Mouse (Mus musculus) hindbrain, embryonic 11.5 days (tissue): ENCODE measurements around the gene Slc17a7. TPM values are rescaled to one million over a fixed set of nuclear protein-coding genes. Genes with fewer than 3 reads are reported as not detected.

Experiments
- ATAC-seq: fragments of 200-750 bp; cut with Nextera tagmentation; 2 replicates; pipeline ENCODE4 v1.8.0; 2017; ENCODE audit warnings: mild to moderate bottlenecking, moderate TSS enrichment, moderate library complexity; ENCODE audit not compliant: low FRiP score
- DNase-seq: peaks from one replicate; pipeline ENCODE4 v3.0.0-alpha.2; 2015; ENCODE audit warnings: low spot score
- H3K27ac ChIP-seq: fragments of 300-500 bp; sonication (generic); 2 replicates; pipeline ENCODE4 v1.5.1; 2014; ENCODE audit warnings: mild to moderate bottlenecking, low read depth, low read length
- H3K27me3 ChIP-seq: fragments of 300-500 bp; sonication (generic); 2 replicates; pipeline ENCODE4 v1.6.1; 2014; ENCODE audit warnings: mild to moderate bottlenecking, low read length, moderate library complexity, mixed read lengths; ENCODE audit not compliant: control insufficient read depth, insufficient read depth
- H3K36me3 ChIP-seq: fragments of 300-500 bp; sonication (generic); 2 replicates; pipeline ENCODE4 v1.6.1; 2014; ENCODE audit warnings: mild to moderate bottlenecking, low read length, moderate library complexity, mixed read lengths; ENCODE audit not compliant: control insufficient read depth, insufficient read depth
- H3K4me1 ChIP-seq: fragments of 300-500 bp; sonication (generic); replicated peaks from 2 replicates; pipeline ENCODE4 v1.6.1; 2014; ENCODE audit warnings: low read length, mixed read lengths; ENCODE audit not compliant: control insufficient read depth, insufficient read depth
- H3K4me2 ChIP-seq: fragments of 300-500 bp; sonication (generic); replicated peaks from 2 replicates; pipeline ENCODE4 v1.6.1; 2014; ENCODE audit warnings: mild to moderate bottlenecking, low read depth, low read length
- H3K4me3 ChIP-seq: fragments of 300-500 bp; sonication (generic); 2 replicates; pipeline ENCODE4 v1.5.1; 2014; ENCODE audit warnings: low read depth, low read length
- H3K9ac ChIP-seq: fragments of 300-500 bp; sonication (generic); 2 replicates; pipeline ENCODE4 v1.6.1; 2014; ENCODE audit warnings: low read depth, low read length
- H3K9me3 ChIP-seq: fragments of 300-500 bp; sonication (generic); 2 replicates; pipeline ENCODE4 v1.6.1; 2016; ENCODE audit warnings: low read length; ENCODE audit not compliant: control insufficient read depth
- WGBS: fragments of 180-500 bp; shearing (Covaris S2); extraction: QIAGEN DNeasy Blood & Tissue Kit; methylation state at CpG from one replicate; pipeline ENCODE4 v1.1.7; 2014; 5-methylcytosine and 5-hydroxymethylcytosine counted together
- polyA plus RNA-seq: library from polyadenylated mRNA; unstranded; fragments of >200 nt; fragmentation: Nextera tagmentation; extraction: Ambion mirVana; gene quantifications from 2 replicates; pipeline ENCODE4 v1.2.1, GENCODE M21; 2014

Slc17a7 gene
- polyA plus RNA-seq, 1 experiment from 2014 or later, result 0.51 TPM

DNA sequence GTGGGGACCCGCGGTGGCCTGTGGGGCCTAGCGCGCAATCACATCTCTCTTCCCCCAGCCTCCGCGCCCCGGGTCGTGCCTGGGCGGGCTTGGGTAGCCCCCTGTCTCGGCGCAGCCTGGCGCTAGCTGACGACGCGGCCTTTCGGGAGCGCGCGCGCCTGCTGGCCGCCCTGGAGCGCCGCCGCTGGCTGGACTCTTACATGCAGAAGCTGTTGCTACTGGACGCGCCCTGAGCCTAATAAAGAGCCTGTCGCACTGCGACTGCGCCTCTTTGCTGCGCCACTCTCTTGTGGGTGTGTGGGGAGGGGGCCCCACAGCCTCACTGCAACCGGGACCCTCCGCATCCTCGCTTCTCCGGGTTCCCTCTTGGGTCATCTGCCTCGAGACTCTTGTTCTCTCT is 17.8 kb downstream of the Slc17a7 start:
- DNase-seq, result peak; percentile 38
- 0 out of 2 replicates have a peak overlapping the region, but pooled peaks have one; percentile 0 for H3K4me3 ChIP-seq

GRCm38 (mm10) chr7:45182199-45182601 is 18.5 kb downstream of the Slc17a7 start:
- peak; percentile 78 for ATAC-seq
- H3K9ac ChIP-seq, result no peak overlapping the region

More for the DNA sequence above, 17.8 kb downstream of the Slc17a7 start:
- Histone ChIP-seq H3K4me2 (no peak overlapping the region; the same call in 1 of the 2 replicates), H3K36me3 (no peaks in the 10 kb centered on the region), H3K27ac (no peak overlapping the region), H3K9me3 (no peaks in the 10 kb centered on the region), H3K27me3 (peaks cover 78% of the 10 kb centered on the region), H3K4me1 (peaks cover 3% of the 10 kb centered on the region; the same call in 1 of the 2 replicates), H3K9ac (no peak overlapping the region)
- 6% methylated on average over 32 of the region's 35 CpGs for WGBS
- ATAC-seq, result no peak

DNA sequence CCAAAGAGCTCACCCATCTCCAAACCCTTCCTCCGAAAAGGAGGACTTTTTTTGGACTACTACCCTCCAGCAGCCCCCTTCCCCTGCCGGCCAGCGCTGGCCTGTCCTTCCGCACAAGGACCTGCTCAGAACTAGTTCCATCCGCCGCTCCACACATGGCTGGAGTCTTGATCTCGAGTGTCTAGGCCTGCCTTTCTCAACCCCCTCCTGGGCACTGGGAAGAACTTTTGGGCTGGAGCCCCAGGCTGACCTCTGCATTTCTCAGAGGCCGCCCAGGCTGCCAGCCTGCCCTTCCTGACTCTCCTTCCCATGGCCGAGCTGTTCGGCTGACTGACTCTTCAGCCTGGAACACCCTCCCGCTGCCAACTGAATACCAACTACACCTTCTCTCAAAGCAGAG is 18.9 kb downstream of the Slc17a7 start:
- H3K36me3 ChIP-seq, result no peaks in the 10 kb centered on the region
- ATAC-seq (peak; percentile 16; the same call in 1 of the 2 replicates), DNase-seq (no peak)
- peak overlapping the region; percentile 1 for H3K4me3 ChIP-seq
- H3K27ac ChIP-seq, result no peak overlapping the region
- H3K27me3 ChIP-seq, result peaks cover 67% of the 10 kb centered on the region
- H3K4me1 ChIP-seq, result peaks cover 3% of the 10 kb centered on the region; the same call in 1 of the 2 replicates
- 18% methylated on average over 11 of the region's 11 CpGs for WGBS
- H3K4me2 ChIP-seq, result peak overlapping the region; percentile 17
- no peak overlapping the region for H3K9ac ChIP-seq
- H3K9me3 ChIP-seq, result no peaks in the 10 kb centered on the region

More at GRCm38 (mm10) chr7:45182199-45182601, 18.5 kb downstream of the Slc17a7 start:
- Histone ChIP-seq H3K4me2 (peak overlapping the region; percentile 24), H3K27me3 (peaks cover 71% of the 10 kb centered on the region), H3K36me3 (no peaks in the 10 kb centered on the region), H3K9me3 (no peaks in the 10 kb centered on the region), H3K27ac (no peak overlapping the region), H3K4me1 (peaks cover 3% of the 10 kb centered on the region; the same call in 1 of the 2 replicates), H3K4me3 (peak overlapping the region; percentile 8)
- DNase-seq, result peak; percentile 83
- under 1% methylated on average over 34 of the region's 34 CpGs for WGBS

- H3K27me3 ChIP-seq, result peaks cover 57% of the 10 kb centered on the region
- no peak overlapping the region for H3K4me3 ChIP-seq
- H3K9me3 ChIP-seq, result no peaks in the 10 kb centered on the region
- H3K4me1 ChIP-seq, result peaks cover 3% of the 10 kb centered on the region; the same call in 1 of the 2 replicates
- no peak overlapping the region for H3K9ac ChIP-seq
- DNase-seq, result no peak
- no peak overlapping the region for H3K4me2 ChIP-seq
- ATAC-seq, result no peak
- H3K36me3 ChIP-seq, result no peaks in the 10 kb centered on the region
- H3K27ac ChIP-seq, result no peak overlapping the region
- WGBS, result 58% methylated on average over 7 of the region's 7 CpGs
Measured at GRCm38 (mm10) chr7:45183672-45184071, 19.9 kb downstream of the Slc17a7 start.

DNA sequence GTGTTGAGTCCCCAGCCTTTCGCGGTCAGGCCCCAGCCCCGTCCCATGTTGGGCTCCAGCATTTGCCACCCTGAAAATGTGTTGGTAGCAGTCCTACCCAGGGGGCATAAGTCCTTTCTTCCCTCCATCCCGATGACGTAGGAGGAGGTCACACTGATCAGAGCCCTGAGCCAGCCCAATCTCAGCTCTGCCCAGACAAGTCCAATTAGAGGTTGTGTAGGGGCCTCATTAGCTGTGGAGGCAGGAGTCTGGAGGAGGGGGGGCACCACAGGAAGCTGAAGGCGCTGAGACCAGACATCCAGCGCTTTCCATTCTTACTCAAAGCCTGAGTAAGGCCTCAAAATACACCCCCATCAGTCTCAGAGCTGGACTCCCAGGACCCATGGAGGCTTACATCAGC is 22.2 kb downstream of the Slc17a7 start:
- no peak for DNase-seq
- no peaks in the 10 kb centered on the region for H3K9me3 ChIP-seq
- no peak overlapping the region for H3K27ac ChIP-seq
- ATAC-seq, result no peak
- H3K4me3 ChIP-seq, result no peak overlapping the region
- no peak overlapping the region for H3K4me2 ChIP-seq
- H3K9ac ChIP-seq, result no peak overlapping the region
- H3K4me1 ChIP-seq, result peaks cover 3% of the 10 kb centered on the region; the same call in 1 of the 2 replicates
- peaks cover 40% of the 10 kb centered on the region for H3K27me3 ChIP-seq
- H3K36me3 ChIP-seq, result no peaks in the 10 kb centered on the region
- 63% methylated on average over 7 of the region's 7 CpGs for WGBS

DNA sequence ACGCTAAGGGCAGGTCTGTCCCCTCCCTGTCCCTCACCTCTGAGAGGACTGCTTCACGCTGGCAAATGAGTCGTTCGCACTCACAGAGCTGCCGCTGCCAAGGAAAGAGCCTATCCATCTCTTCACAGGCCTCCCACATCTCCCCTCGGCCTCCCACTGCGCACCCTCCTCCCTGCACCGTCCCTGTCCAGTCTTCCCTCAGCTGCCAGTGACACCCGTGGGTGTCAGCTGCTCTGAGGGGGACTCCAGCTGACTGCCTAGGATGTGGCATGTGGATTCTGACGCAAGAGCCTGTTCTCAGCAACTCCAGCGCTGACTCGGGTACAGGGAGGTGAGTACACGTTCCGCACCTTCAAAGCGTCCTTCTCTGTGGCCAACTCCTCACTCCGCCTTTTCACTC is 25.9 kb downstream of the Slc17a7 start:
- Histone ChIP-seq H3K4me2 (no peak overlapping the region), H3K9me3 (no peaks in the 10 kb centered on the region), H3K27ac (no peak overlapping the region), H3K4me3 (no peak overlapping the region), H3K27me3 (peaks cover 5% of the 10 kb centered on the region; the same call in 1 of the 2 replicates), H3K4me1 (no peaks in the 10 kb centered on the region), H3K9ac (no peak overlapping the region), H3K36me3 (no peaks in the 10 kb centered on the region)
- ATAC-seq, result no peak
- no peak for DNase-seq
- WGBS, result 62% methylated on average over 16 of the region's 16 CpGs

DNA sequence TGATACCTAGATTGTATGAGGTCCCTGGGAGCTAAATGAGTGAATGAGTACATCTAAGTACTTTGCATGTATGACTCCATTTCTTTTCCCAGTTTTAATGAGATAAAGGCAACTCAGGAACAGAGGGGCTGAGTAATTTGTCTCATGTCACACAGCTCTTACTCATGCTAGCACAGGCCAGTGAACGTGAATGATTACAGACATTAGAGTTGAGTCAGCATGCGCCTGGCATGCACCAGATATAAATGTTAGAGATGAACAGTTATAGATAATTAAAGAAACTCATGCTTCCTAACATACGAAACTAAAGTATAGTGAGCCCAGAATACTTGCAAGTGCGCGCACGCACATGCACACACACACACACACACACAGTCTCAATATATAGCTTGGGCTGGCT is 26.4 kb downstream of the Slc17a7 start:
- no peak overlapping the region for H3K4me3 ChIP-seq
- H3K27ac ChIP-seq, result no peak overlapping the region
- H3K27me3 ChIP-seq, result peaks cover 5% of the 10 kb centered on the region; the same call in 1 of the 2 replicates
- WGBS, result 91% methylated on average over 6 of the region's 6 CpGs
- no peak for DNase-seq
- no peaks in the 10 kb centered on the region for H3K9me3 ChIP-seq
- no peak overlapping the region for H3K4me2 ChIP-seq
- no peak for ATAC-seq
- H3K36me3 ChIP-seq, result no peaks in the 10 kb centered on the region
- no peak overlapping the region for H3K9ac ChIP-seq
- no peaks in the 10 kb centered on the region for H3K4me1 ChIP-seq

DNA sequence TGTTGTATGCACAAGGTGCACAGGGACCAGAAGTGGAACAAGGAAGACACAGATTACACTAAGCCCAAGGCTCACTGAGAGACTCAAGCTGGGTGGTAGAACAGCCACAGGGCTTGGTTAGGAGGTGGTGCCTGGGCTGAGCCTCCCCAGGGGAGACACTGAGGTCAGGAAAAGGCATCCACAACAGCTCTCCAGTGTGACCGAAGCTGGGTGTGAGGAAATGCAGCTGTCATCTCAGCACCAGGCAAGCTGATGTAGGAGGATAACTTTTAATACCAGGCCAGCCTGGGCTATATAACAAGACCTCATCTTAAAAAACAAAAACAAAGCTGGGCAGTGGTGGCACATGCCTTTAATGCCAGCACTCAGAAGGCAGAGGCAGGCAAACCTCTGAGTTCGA is 27.4 kb downstream of the Slc17a7 start:
- no peaks in the 10 kb centered on the region for H3K4me1 ChIP-seq
- H3K9ac ChIP-seq, result no peak overlapping the region
- no peaks in the 10 kb centered on the region for H3K36me3 ChIP-seq
- no peak overlapping the region for H3K27ac ChIP-seq
- ATAC-seq, result no peak
- H3K4me3 ChIP-seq, result no peak overlapping the region
- no peak for DNase-seq
- H3K4me2 ChIP-seq, result no peak overlapping the region
- WGBS, result 78% methylated on average over 2 of the region's 2 CpGs
- peaks cover 5% of the 10 kb centered on the region; the same call in 1 of the 2 replicates for H3K27me3 ChIP-seq
- no peaks in the 10 kb centered on the region for H3K9me3 ChIP-seq

GRCm38 (mm10) chr7:45191803-45192363 is 28.1 kb downstream of the Slc17a7 start:
- no peak overlapping the region for H3K9ac ChIP-seq
- H3K4me1 ChIP-seq, result no peaks in the 10 kb centered on the region
- no peak overlapping the region for H3K4me2 ChIP-seq
- H3K27me3 ChIP-seq, result peaks cover 5% of the 10 kb centered on the region; the same call in 1 of the 2 replicates
- no peak overlapping the region for H3K27ac ChIP-seq
- DNase-seq, result no peak
- WGBS, result 21% methylated on average over 8 of the region's 8 CpGs
- H3K9me3 ChIP-seq, result no peaks in the 10 kb centered on the region
- no peak overlapping the region for H3K4me3 ChIP-seq
- ATAC-seq, result no peak
- no peaks in the 10 kb centered on the region for H3K36me3 ChIP-seq
